Mouse (Mus musculus) adipocyte (in vitro differentiated cells): ENCODE results near the gene Pitpnm1.

Source experiments
- DNase-seq: peaks from one replicate; pipeline ENCODE4 v3.0.0-alpha.2; 2016; ENCODE audit warnings: low spot score

Pitpnm1 gene

GRCm38 (mm10) chr19:4155223-4156072 lies 55.6 kb downstream of the Pitpnm1 start:
- DNase-seq: peak; percentile 57

- no peak for DNase-seq
Measured at GRCm38 (mm10) chr19:4156073-4156579, 56.3 kb downstream of the Pitpnm1 start.

- DNase-seq: no peak
Measured at GRCm38 (mm10) chr19:4156771-4157170, 57.0 kb downstream of the Pitpnm1 start.

GRCm38 (mm10) chr19:4159049-4159448 lies 59.3 kb downstream of the Pitpnm1 start:
- DNase-seq: no peak

- DNase-seq: peak; percentile 98
Measured at GRCm38 (mm10) chr19:4162646-4163542, 63.1 kb downstream of the Pitpnm1 start, which contains the start of gene Rps6kb2. Gene Rps6kb2, minus strand, starts transcription at chr19:4163354.

GRCm38 (mm10) chr19:4163543-4163887 lies 63.7 kb downstream of the Pitpnm1 start:
- DNase-seq: no peak
